In genomic region chr11:24414804-24415203, GRCm38 (mm10) we compare ENCODE assay signal across 10 mouse cellular contexts.
A peak's percentile ranks its signal among the peaks of the same experiment; 100 is the strongest.
DNase-seq lines count a peak whose midpoint lies in the region; ATAC-seq and TF ChIP-seq lines count a peak whose summit lies in the region.
"Had no signal": no experiment of that assay in that cellular context is flagged by ENCODE, and none has a peak within 500 bp of the region (broad histone marks: within the 10 kb centered on the region; RNA-seq: fewer than 3 reads in every experiment).

No protein-coding gene starts in this region.

- intact Hi-C loops in left cerebral cortex, adult 2 months (cut with DNase I), result no loop called here

- H3K4me1 ChIP-seq in forebrain, embryonic 11.5 days (replicated peaks; ENCODE audit: control insufficient read depth, insufficient read depth, low read length), result no peaks in the 10 kb centered on the region
- no peaks in the 10 kb centered on the region for H3K4me1 ChIP-seq in forebrain, embryonic 15.5 days
- H3K4me1 ChIP-seq in G1E (ENCODE audit: insufficient read depth, low read depth, low read length), result no peaks in the 10 kb centered on the region
- H3K4me1 ChIP-seq: embryonic facial prominence, embryonic 15.5 days; stomach, embryonic 15.5 days had no signal

- H3K27ac ChIP-seq in forebrain, embryonic 11.5 days (ENCODE audit: low read depth, low read length), result no peak overlapping the region
- no peak overlapping the region for H3K27ac ChIP-seq in forebrain, embryonic 15.5 days (replicated peaks)
- H3K27ac ChIP-seq in left cerebral cortex, adult 2 months, result no peak overlapping the region
- H3K27ac ChIP-seq: embryonic facial prominence, embryonic 15.5 days; stomach, embryonic 15.5 days had no signal

- DNase-seq in forebrain, embryonic 11.5 days (ENCODE audit: low spot score), result no peak
- no peak for DNase-seq in left cerebral cortex, adult 2 months (ENCODE audit: extremely low spot score in 1 of 2, low spot score in 2 of 2)
- no peak for DNase-seq in left cerebral cortex, adult 8-10 months (ENCODE audit: low spot score in 2 of 2)
- DNase-seq in G1E (ENCODE audit: low spot score), result peak; percentile 3
- DNase-seq in heart, postnatal 4 days, result peak; percentile 18
- no peak for DNase-seq in natural killer cell, adult 2 months (ENCODE audit: low spot score in 2 of 2)
- no peak for DNase-seq in layer of hippocampus, adult 8-10 months (ENCODE audit: low spot score in 2 of 2)

- peak; percentile 67 for TF ChIP-seq CTCF in left cerebral cortex, adult 2 months (IDR thresholded peaks at IDR 0.05)
- TF ChIP-seq CTCF in G1E (IDR thresholded peaks at IDR 0.05; ENCODE audit: low read depth, low read length), result peak; percentile 67

- peaks cover 4% of the 10 kb centered on the region for H3K9me3 ChIP-seq in forebrain, embryonic 11.5 days (ENCODE audit: control insufficient read depth, low read length)
- H3K9me3 ChIP-seq in forebrain, embryonic 15.5 days, result no peaks in the 10 kb centered on the region
- H3K9me3 ChIP-seq in G1E (replicated peaks), result no peaks in the 10 kb centered on the region
- H3K9me3 ChIP-seq: embryonic facial prominence, embryonic 15.5 days; stomach, embryonic 15.5 days had no signal

- H3K9ac ChIP-seq in forebrain, embryonic 11.5 days (ENCODE audit: low read length), result no peak overlapping the region
- H3K9ac ChIP-seq in forebrain, embryonic 15.5 days (replicated peaks), result no peak overlapping the region
- H3K9ac ChIP-seq: embryonic facial prominence, embryonic 15.5 days; stomach, embryonic 15.5 days had no signal

- no peak overlapping the region for H3K4me3 ChIP-seq in forebrain, embryonic 11.5 days (ENCODE audit: low read depth, low read length)
- no peak overlapping the region for H3K4me3 ChIP-seq in forebrain, embryonic 15.5 days
- H3K4me3 ChIP-seq in left cerebral cortex, adult 2 months, result no peak overlapping the region
- no peak overlapping the region for H3K4me3 ChIP-seq in G1E (ENCODE audit: low read depth, low read length)
- H3K4me3 ChIP-seq: embryonic facial prominence, embryonic 15.5 days; stomach, embryonic 15.5 days had no signal

- H3K4me2 ChIP-seq in forebrain, embryonic 11.5 days (ENCODE audit: low read depth, low read length, severe bottlenecking), result no peak overlapping the region
- no peak overlapping the region for H3K4me2 ChIP-seq in forebrain, embryonic 15.5 days (replicated peaks)
- H3K4me2 ChIP-seq: embryonic facial prominence, embryonic 15.5 days; stomach, embryonic 15.5 days had no signal

- no peaks in the 10 kb centered on the region for H3K27me3 ChIP-seq in forebrain, embryonic 11.5 days (ENCODE audit: control insufficient read depth, insufficient read depth, low read length)
- H3K27me3 ChIP-seq in forebrain, embryonic 15.5 days, result no peaks in the 10 kb centered on the region
- H3K27me3 ChIP-seq in G1E (ENCODE audit: insufficient read depth, low read length), result peaks cover 6% of the 10 kb centered on the region; the same call in 1 of the 2 replicates
- H3K27me3 ChIP-seq: embryonic facial prominence, embryonic 15.5 days; stomach, embryonic 15.5 days had no signal

- no peaks in the 10 kb centered on the region for H3K36me3 ChIP-seq in forebrain, embryonic 11.5 days (ENCODE audit: control insufficient read depth, insufficient read depth, low read length)
- no peaks in the 10 kb centered on the region for H3K36me3 ChIP-seq in forebrain, embryonic 15.5 days
- no peaks in the 10 kb centered on the region for H3K36me3 ChIP-seq in G1E (replicated peaks)
- H3K36me3 ChIP-seq: embryonic facial prominence, embryonic 15.5 days; stomach, embryonic 15.5 days had no signal

- 0 out of 2 replicates have a peak, but pooled peaks have one; percentile 33 for ATAC-seq in forebrain, embryonic 11.5 days (replicated peaks; ENCODE audit: low FRiP score)
- no peak for ATAC-seq in forebrain, embryonic 15.5 days (replicated peaks)
- no peak; the same call in 1 of the 2 replicates for ATAC-seq in G1E (ENCODE audit: extremely low read depth, insufficient number of reproducible peaks, low FRiP score, poor library complexity, severe bottlenecking)

Comparison
In these comparisons a context has a peak if more than half of its experiments do, and no peak if none do; other contexts are left out.
1. DNase-seq: peak in G1E (single experiment) and heart, postnatal 4 days (single experiment); none in forebrain, embryonic 11.5 days (single experiment), left cerebral cortex, adult 2 months (0 of 2), left cerebral cortex, adult 8-10 months (0 of 2), natural killer cell, adult 2 months (0 of 2) and layer of hippocampus, adult 8-10 months (0 of 2).